Mouse (Mus musculus) lung, embryonic 16.5 days (tissue): ENCODE results near the gene Fchsd2. TPM values are rescaled to one million over a fixed set of nuclear protein-coding genes. Genes with fewer than 3 reads are reported as not detected.
A peak's percentile ranks its signal among the peaks of the same experiment; 100 is the strongest.

ENCODE experiments used
- ATAC-seq: fragments of 200-750 bp; cut with Nextera tagmentation; 2 replicates; pipeline ENCODE4 v1.8.0; 2017; ENCODE audit warnings: low read depth, mild to moderate bottlenecking, moderate library complexity
- H3K27ac ChIP-seq: fragments of 300-500 bp; sonication (generic); 2 replicates; pipeline ENCODE4 v1.5.1; 2014; ENCODE audit warnings: mild to moderate bottlenecking, control low read depth, low read length
- H3K27me3 ChIP-seq: fragments of 300-500 bp; sonication (generic); 2 replicates; pipeline ENCODE4 v1.6.1; 2014; ENCODE audit warnings: low read depth, low read length, mixed read lengths; ENCODE audit not compliant: control insufficient read depth, insufficient read depth
- H3K36me3 ChIP-seq: fragments of 300-500 bp; sonication (generic); 2 replicates; pipeline ENCODE4 v1.6.1; 2014; ENCODE audit warnings: low read length; ENCODE audit not compliant: control insufficient read depth, insufficient read depth
- H3K4me1 ChIP-seq: fragments of 300-500 bp; sonication (generic); replicated peaks from 2 replicates; pipeline ENCODE4 v1.6.1; 2014; ENCODE audit warnings: low read length, mixed read lengths; ENCODE audit not compliant: control insufficient read depth, insufficient read depth
- H3K4me2 ChIP-seq: fragments of 300-500 bp; sonication (generic); 2 replicates; pipeline ENCODE4 v1.6.1; 2014; ENCODE audit warnings: low read depth, low read length, control low read depth
- H3K4me3 ChIP-seq: fragments of 300-500 bp; sonication (generic); 2 replicates; pipeline ENCODE4 v1.5.1; 2014; ENCODE audit warnings: mild to moderate bottlenecking, low read length, control low read depth
- H3K9ac ChIP-seq: fragments of 300-500 bp; sonication (generic); 2 replicates; pipeline ENCODE4 v1.6.1; 2014; ENCODE audit warnings: low read length, control low read depth
- H3K9me3 ChIP-seq: fragments of 300-500 bp; sonication (generic); 2 replicates; pipeline ENCODE4 v1.6.1; 2016; ENCODE audit warnings: low read length; ENCODE audit not compliant: control insufficient read depth
- WGBS: fragments of 180-500 bp; shearing (Covaris S2); extraction: QIAGEN DNeasy Blood & Tissue Kit; methylation state at CpG from one replicate; pipeline ENCODE4 v1.1.7; 2014; 5-methylcytosine and 5-hydroxymethylcytosine counted together
- polyA plus RNA-seq: library from polyadenylated mRNA; unstranded; fragments of >200 nt; fragmentation: Nextera tagmentation; extraction: Ambion mirVana; gene quantifications from 2 replicates; pipeline ENCODE4 v1.2.1, GENCODE M21; 2015

The Fchsd2 gene
- polyA plus RNA-seq, 1 experiment from 2014 or later: 22.3 TPM

- ATAC-seq: no peak
- Histone ChIP-seq H3K27me3 (no peaks in the 10 kb centered on the region), H3K4me2 (peak overlapping the region; percentile 82), H3K36me3 (peaks cover 12% of the 10 kb centered on the region), H3K4me1 (peaks cover 17% of the 10 kb centered on the region), H3K9me3 (no peaks in the 10 kb centered on the region), H3K27ac (peak overlapping the region; percentile 99), H3K4me3 (peak overlapping the region; percentile 95), H3K9ac (peak overlapping the region; percentile 95)
- 20% methylated on average over 5 of the region's 5 CpGs for WGBS
Measured at GRCm38 (mm10) chr7:101107073-101107810, 14.6 kb downstream of the Fchsd2 start.

GRCm38 (mm10) chr7:101107968-101108652 lies 15.4 kb downstream of the Fchsd2 start:
- Histone ChIP-seq H3K9ac (peak overlapping the region; percentile 95), H3K4me3 (peak overlapping the region; percentile 95), H3K4me2 (peak overlapping the region; percentile 82), H3K4me1 (peaks cover 17% of the 10 kb centered on the region), H3K27me3 (no peaks in the 10 kb centered on the region), H3K9me3 (no peaks in the 10 kb centered on the region), H3K36me3 (peaks cover 12% of the 10 kb centered on the region), H3K27ac (peak overlapping the region; percentile 99)
- WGBS: under 1% methylated on average over 58 of the region's 75 CpGs
- ATAC-seq: peak; percentile 96

GRCm38 (mm10) chr7:101108653-101109005 lies 16.0 kb downstream of the Fchsd2 start:
- Histone ChIP-seq H3K4me1 (peaks cover 17% of the 10 kb centered on the region), H3K27ac (peak overlapping the region; percentile 99), H3K27me3 (no peaks in the 10 kb centered on the region), H3K9ac (peak overlapping the region; percentile 95), H3K9me3 (no peaks in the 10 kb centered on the region), H3K4me2 (peak overlapping the region; percentile 82), H3K36me3 (peaks cover 12% of the 10 kb centered on the region), H3K4me3 (peak overlapping the region; percentile 95)
- no peak; the same call in 1 of the 2 replicates for ATAC-seq
- 1% methylated on average over 9 of the region's 35 CpGs for WGBS

GRCm38 (mm10) chr7:101109006-101109855 lies 16.6 kb downstream of the Fchsd2 start:
- Histone ChIP-seq H3K27ac (peak overlapping the region; percentile 99), H3K4me1 (peaks cover 17% of the 10 kb centered on the region), H3K9me3 (no peaks in the 10 kb centered on the region), H3K36me3 (peaks cover 12% of the 10 kb centered on the region), H3K4me2 (peak overlapping the region; percentile 82), H3K4me3 (peak overlapping the region; percentile 95), H3K27me3 (no peaks in the 10 kb centered on the region), H3K9ac (peak overlapping the region; percentile 95)
- peak; percentile 5; the same call in 1 of the 2 replicates for ATAC-seq
- under 1% methylated on average over 46 of the region's 47 CpGs for whole genome bisulfite sequencing

GRCm38 (mm10) chr7:101109856-101110350 lies 17.2 kb downstream of the Fchsd2 start:
- Histone ChIP-seq H3K4me2 (peak overlapping the region; percentile 82), H3K4me1 (peaks cover 17% of the 10 kb centered on the region), H3K27me3 (no peaks in the 10 kb centered on the region), H3K27ac (peak overlapping the region; percentile 99), H3K4me3 (peak overlapping the region; percentile 95), H3K9me3 (no peaks in the 10 kb centered on the region), H3K9ac (peak overlapping the region; percentile 95), H3K36me3 (peaks cover 12% of the 10 kb centered on the region)
- 8% methylated on average over 8 of the region's 8 CpGs for WGBS
- ATAC-seq: no peak

GRCm38 (mm10) chr7:101113410-101113809 lies 20.7 kb downstream of the Fchsd2 start:
- no peak overlapping the region for H3K27ac ChIP-seq
- H3K4me3 ChIP-seq: no peak overlapping the region
- 85% methylated on average over 3 of the region's 3 CpGs for WGBS
- H3K4me2 ChIP-seq: no peak overlapping the region
- no peaks in the 10 kb centered on the region for H3K9me3 ChIP-seq
- H3K9ac ChIP-seq: no peak overlapping the region
- no peaks in the 10 kb centered on the region for H3K27me3 ChIP-seq
- ATAC-seq: no peak
- peaks cover 29% of the 10 kb centered on the region for H3K36me3 ChIP-seq
- H3K4me1 ChIP-seq: peaks cover 9% of the 10 kb centered on the region; the same call in 1 of the 2 replicates

GRCm38 (mm10) chr7:101114328-101114727 lies 21.7 kb downstream of the Fchsd2 start:
- Histone ChIP-seq H3K27me3 (no peaks in the 10 kb centered on the region), H3K4me2 (no peak overlapping the region), H3K27ac (no peak overlapping the region), H3K4me1 (peaks cover 9% of the 10 kb centered on the region; the same call in 1 of the 2 replicates), H3K36me3 (peaks cover 29% of the 10 kb centered on the region), H3K4me3 (no peak overlapping the region), H3K9me3 (no peaks in the 10 kb centered on the region), H3K9ac (no peak overlapping the region)
- WGBS: 96% methylated on average over 1 of the region's 1 CpGs
- ATAC-seq: no peak

- Histone ChIP-seq H3K36me3 (peaks cover 21% of the 10 kb centered on the region), H3K27me3 (no peaks in the 10 kb centered on the region), H3K9me3 (0 out of 2 replicates have a peak, but pooled peaks cover 2% of the 10 kb centered on the region), H3K27ac (no peak overlapping the region), H3K4me1 (peaks cover 8% of the 10 kb centered on the region; the same call in 1 of the 2 replicates), H3K4me2 (no peak overlapping the region), H3K9ac (no peak overlapping the region), H3K4me3 (no peak overlapping the region)
- no peak for ATAC-seq
- WGBS: 76% methylated on average over 7 of the region's 7 CpGs
Measured at GRCm38 (mm10) chr7:101119391-101119790, 26.7 kb downstream of the Fchsd2 start.
